ENCODE assay signal across 10 mouse cellular contexts in the genomic region with DNA sequence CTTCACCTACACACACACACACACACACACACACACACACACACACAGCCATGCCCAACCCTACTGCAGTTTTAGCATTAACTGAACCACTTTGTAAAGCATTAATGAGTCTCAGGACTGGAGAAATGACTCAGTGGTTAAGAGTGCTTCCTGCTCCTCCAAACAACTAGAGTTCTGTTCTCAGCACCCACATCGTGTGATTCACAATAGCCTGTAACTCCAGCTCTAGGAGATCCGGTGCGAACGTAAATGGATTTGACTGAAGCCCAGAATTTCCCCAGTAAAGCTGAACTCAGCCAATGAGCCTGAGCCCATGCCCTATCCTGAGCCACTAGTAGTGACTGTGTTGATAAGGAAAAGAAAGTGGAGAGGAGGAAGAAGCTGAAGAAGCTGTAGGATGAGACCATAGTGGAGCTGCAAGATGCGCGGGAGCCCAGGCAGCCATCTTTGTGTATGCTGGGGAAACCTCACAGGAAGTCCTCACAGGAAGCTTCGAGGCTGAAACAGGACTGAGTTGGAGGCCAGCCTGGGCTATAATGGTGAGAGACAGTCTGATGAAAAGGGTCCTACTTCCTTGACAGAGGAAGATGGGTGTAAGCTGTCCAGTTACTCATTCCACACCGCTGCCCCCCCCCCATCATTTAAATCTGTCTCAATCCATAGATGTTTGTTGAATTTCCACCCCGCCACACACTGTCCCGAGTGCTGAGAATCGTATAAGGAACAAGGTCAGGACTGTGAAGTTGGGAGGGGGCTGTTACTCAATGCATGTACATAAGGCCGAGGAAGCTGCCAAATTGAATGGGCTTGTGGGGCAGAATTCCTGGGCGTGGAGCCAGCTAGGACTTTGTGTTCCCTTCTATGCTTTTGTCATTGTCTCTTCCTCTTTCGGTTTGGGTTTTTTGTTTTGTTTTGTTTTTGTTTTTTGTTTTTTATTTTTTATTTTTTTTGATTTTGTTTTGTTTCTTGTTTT. TPM values are rescaled to one million over a fixed set of nuclear protein-coding genes. Genes with fewer than 3 reads are reported as not detected.
DNase-seq lines count a peak whose midpoint lies in the region; ATAC-seq and TF ChIP-seq lines count a peak whose summit lies in the region.
"Had no signal": no experiment of that assay in that cellular context is flagged by ENCODE, and none has a peak within 500 bp of the region (broad histone marks: within the 10 kb centered on the region; RNA-seq: fewer than 3 reads in every experiment).

No protein-coding gene starts in this region.

- no peak for TF ChIP-seq RAD21 in MEL (IDR thresholded peaks at IDR 0.05; ENCODE audit: low read depth, low read length)

- H3K36me3 ChIP-seq in kidney, embryonic 16.5 days (ENCODE audit: insufficient read depth, low read length), result no peaks in the 10 kb centered on the region
- H3K36me3 ChIP-seq in kidney, embryonic 15.5 days, result no peaks in the 10 kb centered on the region
- no peaks in the 10 kb centered on the region for H3K36me3 ChIP-seq in MEL (ENCODE audit: control insufficient read depth in 1 of 2, insufficient read depth in 2 of 2, low read length in 2 of 2)
- no peaks in the 10 kb centered on the region for H3K36me3 ChIP-seq in lung, embryonic 15.5 days
- no peaks in the 10 kb centered on the region for H3K36me3 ChIP-seq in midbrain, embryonic 15.5 days (replicated peaks)
- H3K36me3 ChIP-seq: heart, embryonic 15.5 days; liver, embryonic 13.5 days had no signal

- no peak overlapping the region for H3K4me2 ChIP-seq in kidney, embryonic 16.5 days (replicated peaks; ENCODE audit: low read depth, low read length)
- H3K4me2 ChIP-seq in kidney, embryonic 15.5 days, result no peak overlapping the region
- H3K4me2 ChIP-seq in lung, embryonic 15.5 days, result no peak overlapping the region
- no peak overlapping the region for H3K4me2 ChIP-seq in midbrain, embryonic 15.5 days
- H3K4me2 ChIP-seq: heart, embryonic 15.5 days; liver, embryonic 13.5 days had no signal

- no peaks in the 10 kb centered on the region for H3K9me3 ChIP-seq in kidney, embryonic 16.5 days (ENCODE audit: low read length)
- no peaks in the 10 kb centered on the region for H3K9me3 ChIP-seq in kidney, embryonic 15.5 days (replicated peaks)
- no peaks in the 10 kb centered on the region for H3K9me3 ChIP-seq in MEL (replicated peaks; ENCODE audit: insufficient read depth, low read length)
- H3K9me3 ChIP-seq in lung, embryonic 15.5 days, result peaks cover 2% of the 10 kb centered on the region; the same call in 1 of the 2 replicates
- no peaks in the 10 kb centered on the region for H3K9me3 ChIP-seq in midbrain, embryonic 15.5 days
- H3K9me3 ChIP-seq: heart, embryonic 15.5 days; liver, embryonic 13.5 days had no signal

- TF ChIP-seq CTCF in MEL (IDR thresholded peaks at IDR 0.05 in 2 of 3, conservative IDR thresholded peaks at IDR 0.05 in 1 of 3; ENCODE audit: control insufficient read depth in 1 of 3, insufficient read depth in 1 of 3, low read depth in 2 of 3, low read length in 3 of 3, poor library complexity in 1 of 3, severe bottlenecking in 1 of 3), result no peak

- no peak overlapping the region for H3K9ac ChIP-seq in kidney, embryonic 16.5 days (replicated peaks; ENCODE audit: low read length)
- no peak overlapping the region for H3K9ac ChIP-seq in kidney, embryonic 15.5 days
- no peak overlapping the region for H3K9ac ChIP-seq in MEL (ENCODE audit: control insufficient read depth, low read depth, low read length, poor library complexity, severe bottlenecking)
- no peak overlapping the region for H3K9ac ChIP-seq in lung, embryonic 15.5 days
- no peak overlapping the region for H3K9ac ChIP-seq in midbrain, embryonic 15.5 days
- H3K9ac ChIP-seq: heart, embryonic 15.5 days; liver, embryonic 13.5 days had no signal

- ATAC-seq in kidney, embryonic 16.5 days (ENCODE audit: low FRiP score, low TSS enrichment), result no peak
- no peak for ATAC-seq in kidney, embryonic 15.5 days (replicated peaks; ENCODE audit: low FRiP score)
- ATAC-seq in lung, embryonic 15.5 days (ENCODE audit: borderline replicate concordance, extremely low read depth, low FRiP score, low TSS enrichment), result peak; percentile 88
- ATAC-seq in midbrain, embryonic 15.5 days (replicated peaks), result no peak

- no peak for TF ChIP-seq EP300 in MEL (IDR thresholded peaks at IDR 0.05; ENCODE audit: low read depth in 1 of 2, low read length in 2 of 2)

- peak; percentile 46 for DNase-seq in MEL (ENCODE audit: low read depth, low spot score)
- DNase-seq in adrenal gland, postnatal 36 days, result peak; percentile 38 to 67
- no peak for DNase-seq in frontal cortex, postnatal 25 days (ENCODE audit: low spot score in 2 of 2)
- DNase-seq in cerebellum, adult 9-11 months, result no peak
- DNase-seq: liver, embryonic 13.5 days had no signal

- H3K4me3 ChIP-seq in kidney, embryonic 16.5 days (ENCODE audit: low read length), result no peak overlapping the region
- no peak overlapping the region for H3K4me3 ChIP-seq in kidney, embryonic 15.5 days (replicated peaks)
- no peak overlapping the region for H3K4me3 ChIP-seq in MEL (ENCODE audit: control insufficient read depth in 1 of 2, insufficient read depth in 1 of 2, low read depth in 2 of 2, low read length in 2 of 2)
- no peak overlapping the region for H3K4me3 ChIP-seq in lung, embryonic 15.5 days
- H3K4me3 ChIP-seq in midbrain, embryonic 15.5 days, result no peak overlapping the region
- H3K4me3 ChIP-seq: heart, embryonic 15.5 days; liver, embryonic 13.5 days had no signal

- TF ChIP-seq POLR2A in MEL (IDR thresholded peaks at IDR 0.05; ENCODE audit: control insufficient read depth in 1 of 2, insufficient read depth in 1 of 2, low read depth in 1 of 2, low read length in 2 of 2, poor library complexity in 1 of 2), result no peak

- WGBS in kidney, embryonic 16.5 days, result 73% methylated on average over 14 of the region's 14 CpGs
- 72% methylated on average over 14 of the region's 14 CpGs for WGBS in kidney, embryonic 15.5 days
- WGBS in lung, embryonic 15.5 days, result 56% methylated on average over 14 of the region's 14 CpGs
- 77% methylated on average over 14 of the region's 14 CpGs for WGBS in midbrain, embryonic 15.5 days

- H3K79me2 ChIP-seq in MEL (ENCODE audit: control insufficient read depth, insufficient read depth, low read length, poor library complexity), result no peaks in the 10 kb centered on the region

- H3K27ac ChIP-seq in kidney, embryonic 16.5 days (ENCODE audit: low read length), result 0 out of 2 replicates have a peak overlapping the region, but pooled peaks have one; percentile 18
- no peak overlapping the region for H3K27ac ChIP-seq in kidney, embryonic 15.5 days
- H3K27ac ChIP-seq in MEL (ENCODE audit: control insufficient read depth, low read depth, low read length), result no peak overlapping the region
- peak overlapping the region; percentile 38 for H3K27ac ChIP-seq in lung, embryonic 15.5 days
- H3K27ac ChIP-seq in midbrain, embryonic 15.5 days, result no peak overlapping the region
- H3K27ac ChIP-seq: heart, embryonic 15.5 days; liver, embryonic 13.5 days had no signal

- H3K4me1 ChIP-seq in kidney, embryonic 16.5 days (ENCODE audit: insufficient read depth, low read length), result no peaks in the 10 kb centered on the region
- H3K4me1 ChIP-seq in kidney, embryonic 15.5 days, result 0 out of 2 replicates have a peak, but pooled peaks cover 6% of the 10 kb centered on the region
- H3K4me1 ChIP-seq in MEL (ENCODE audit: control insufficient read depth in 1 of 2, insufficient read depth in 2 of 2, low read length in 2 of 2), result peaks cover 0 to 7% of the 10 kb centered on the region in 2 experiments; a peak in 2 of 4 replicates
- H3K4me1 ChIP-seq in lung, embryonic 15.5 days, result no peaks in the 10 kb centered on the region; the same call in 1 of the 2 replicates
- H3K4me1 ChIP-seq in midbrain, embryonic 15.5 days, result no peaks in the 10 kb centered on the region
- H3K4me1 ChIP-seq: heart, embryonic 15.5 days; liver, embryonic 13.5 days had no signal

- no peaks in the 10 kb centered on the region for H3K27me3 ChIP-seq in kidney, embryonic 16.5 days (ENCODE audit: insufficient read depth, low read length)
- H3K27me3 ChIP-seq in kidney, embryonic 15.5 days, result no peaks in the 10 kb centered on the region
- H3K27me3 ChIP-seq in MEL (ENCODE audit: control insufficient read depth in 1 of 2, insufficient read depth in 2 of 2, low read length in 2 of 2), result no peaks in the 10 kb centered on the region
- H3K27me3 ChIP-seq in lung, embryonic 15.5 days, result no peaks in the 10 kb centered on the region
- no peaks in the 10 kb centered on the region for H3K27me3 ChIP-seq in midbrain, embryonic 15.5 days (replicated peaks)
- H3K27me3 ChIP-seq: heart, embryonic 15.5 days; liver, embryonic 13.5 days had no signal

TF ChIP-seq in MEL, 35 proteins besides CTCF, POLR2A, EP300 and RAD21 (continues in another document):
- TF ChIP-seq MYB (IDR thresholded peaks at IDR 0.05; ENCODE audit: low read depth, low read length), result no peak
- TF ChIP-seq UBTF (IDR thresholded peaks at IDR 0.05; ENCODE audit: borderline replicate concordance, insufficient read depth, low read depth, low read length), result no peak
- TF ChIP-seq SMC3 (IDR thresholded peaks at IDR 0.05; ENCODE audit: low read depth, low read length), result no peak
- no peak for TF ChIP-seq MXI1 (IDR thresholded peaks at IDR 0.05; ENCODE audit: low read depth, low read length)
- TF ChIP-seq GATA1 (IDR thresholded peaks at IDR 0.05; ENCODE audit: low read depth, low read length), result no peak
- no peak for TF ChIP-seq MAX (IDR thresholded peaks at IDR 0.05; ENCODE audit: low read length)
- TF ChIP-seq CHD2 (IDR thresholded peaks at IDR 0.05; ENCODE audit: low read length), result no peak

RNA-seq across cellular contexts. Expression of a gene that starts 8.2 kb away (rescaled TPM):
- 31.9 and 33.3 TPM in 2 replicates for polyA plus RNA-seq in kidney, embryonic 16.5 days (2015; fragmentation: Nextera tagmentation; extraction: Ambion mirVana)
- 37.4 and 41.5 TPM in 2 replicates for polyA plus RNA-seq in kidney, embryonic 15.5 days (2015; fragmentation: Nextera tagmentation; extraction: Ambion mirVana)
- total RNA-seq in MEL (2012; rRNA removed), result 17.3 and 19.7 TPM in 2 replicates
- polyA plus RNA-seq in MEL (2012; ENCODE audit: insufficient read depth in 1 of 2, insufficient read length in 2 of 2, low read depth in 1 of 2, low replicate concordance in 2 of 2, missing spikeins in 1 of 2), result 10 to 100 TPM in 1 of 2 experiments, not detected in 1; 20.7 TPM
- total RNA-seq in adrenal gland, postnatal 36 days (2021), result 10 to 100 TPM; 55.1 to 56.2 TPM
- 42.3 and 44.9 TPM in 2 replicates for polyA plus RNA-seq in lung, embryonic 15.5 days (2015; fragmentation: Nextera tagmentation; extraction: Ambion mirVana)
- polyA plus RNA-seq in midbrain, embryonic 15.5 days (2015; fragmentation: Nextera tagmentation; extraction: Ambion mirVana), result 30.8 and 31.5 TPM in 2 replicates

RNA-seq across cellular contexts. Expression of a gene that starts 54.5 kb away (rescaled TPM):
- 1.1 and 1.4 TPM in 2 replicates for polyA plus RNA-seq in kidney, embryonic 16.5 days (2015; fragmentation: Nextera tagmentation; extraction: Ambion mirVana)
- 1.3 and 1.5 TPM in 2 replicates for polyA plus RNA-seq in kidney, embryonic 15.5 days (2015; fragmentation: Nextera tagmentation; extraction: Ambion mirVana)
- total RNA-seq in MEL (2012; rRNA removed), result 1.7 and 2.3 TPM in 2 replicates
- 1 to 10 TPM in 1 of 2 experiments, not detected in 1; 4.4 TPM for polyA plus RNA-seq in MEL (2012; ENCODE audit: insufficient read depth in 1 of 2, insufficient read length in 2 of 2, low read depth in 1 of 2, low replicate concordance in 2 of 2, missing spikeins in 1 of 2)
- total RNA-seq in adrenal gland, postnatal 36 days (2021), result 100 to 1,000 TPM; 124 to 150 TPM
- polyA plus RNA-seq in lung, embryonic 15.5 days (2015; fragmentation: Nextera tagmentation; extraction: Ambion mirVana), result 6.9 and 7.3 TPM in 2 replicates
- polyA plus RNA-seq in midbrain, embryonic 15.5 days (2015; fragmentation: Nextera tagmentation; extraction: Ambion mirVana), result 0.59 and 0.80 TPM in 2 replicates

Comparison
In these comparisons a context has a peak if more than half of its experiments do, and no peak if none do; other contexts are left out.
1. H3K27ac ChIP-seq: peak in kidney, embryonic 16.5 days (single experiment) and lung, embryonic 15.5 days (single experiment); none in kidney, embryonic 15.5 days (single experiment), MEL (single experiment) and midbrain, embryonic 15.5 days (single experiment).
2. DNase-seq: peak in MEL (single experiment) and adrenal gland, postnatal 36 days (2 of 2); none in frontal cortex, postnatal 25 days (0 of 2) and cerebellum, adult 9-11 months (single experiment).